Mouse (Mus musculus) limb, embryonic 15.5 days (tissue): ENCODE measurements around the gene Erich4. TPM values are rescaled to one million over a fixed set of nuclear protein-coding genes. Genes with fewer than 3 reads are reported as not detected.
"Not testable (repeated sequence)": the region's sequence is repeated elsewhere in the genome, so short reads cannot be mapped to it uniquely, and the experiment has no call there.

Experiments
- ATAC-seq: fragments of 200-750 bp; cut with Nextera tagmentation; 2 replicates; pipeline ENCODE4 v1.8.0; 2017; ENCODE audit warnings: low read depth, moderate TSS enrichment; ENCODE audit not compliant: insufficient number of reproducible peaks, low FRiP score, low TSS enrichment
- H3K27ac ChIP-seq: fragments of 300-500 bp; sonication (generic); 2 replicates; pipeline ENCODE4 v1.5.1; 2015; ENCODE audit warnings: moderate library complexity, mild to moderate bottlenecking, inconsistent platforms
- H3K27me3 ChIP-seq: fragments of 300-500 bp; sonication (generic); 2 replicates; pipeline ENCODE4 v1.6.1; 2015; ENCODE audit warnings: inconsistent platforms
- H3K36me3 ChIP-seq: fragments of 300-500 bp; sonication (generic); 2 replicates; pipeline ENCODE4 v1.6.1; 2015; ENCODE audit warnings: inconsistent platforms
- H3K4me1 ChIP-seq: fragments of 300-500 bp; sonication (generic); 2 replicates; pipeline ENCODE4 v1.6.1; 2015; ENCODE audit warnings: inconsistent platforms
- H3K4me2 ChIP-seq: fragments of 300-500 bp; sonication (generic); 2 replicates; pipeline ENCODE4 v1.6.1; 2015; ENCODE audit warnings: mild to moderate bottlenecking, inconsistent platforms
- H3K4me3 ChIP-seq: fragments of 300-500 bp; sonication (generic); 2 replicates; pipeline ENCODE4 v1.5.1; 2015; ENCODE audit warnings: mild to moderate bottlenecking, inconsistent platforms
- H3K9ac ChIP-seq: fragments of 300-500 bp; sonication (generic); 2 replicates; pipeline ENCODE4 v1.6.1; 2015; ENCODE audit warnings: inconsistent platforms
- H3K9me3 ChIP-seq: fragments of 300-500 bp; sonication (generic); 2 replicates; pipeline ENCODE4 v1.6.1; 2016; ENCODE audit warnings: inconsistent platforms
- WGBS: fragments of 180-500 bp; shearing (Covaris S2); methylation state at CpG from one replicate; pipeline ENCODE4 v1.1.7; 2015; 5-methylcytosine and 5-hydroxymethylcytosine counted together
- polyA plus RNA-seq: library from polyadenylated mRNA; unstranded; fragments of >200 nt; fragmentation: Nextera tagmentation; extraction: Ambion mirVana; gene quantifications from 2 replicates; pipeline ENCODE4 v1.2.1, GENCODE M21; 2015

Gene Erich4
- polyA plus RNA-seq, 1 experiment from 2014 or later: not detected

GRCm38 (mm10) chr7:25600666-25601065 is 15.0 kb downstream of the Erich4 start:
- Histone ChIP-seq H3K4me1 (no peaks in the 10 kb centered on the region), H3K36me3 (no peaks in the 10 kb centered on the region), H3K27me3 (no peaks in the 10 kb centered on the region), H3K27ac (no peak overlapping the region), H3K9me3 (no peaks in the 10 kb centered on the region), H3K4me3 (no peak overlapping the region), H3K9ac (no peak overlapping the region), H3K4me2 (no peak overlapping the region)
- 84% methylated on average over 11 of the region's 11 CpGs for WGBS
- ATAC-seq: no peak

- WGBS: 12% methylated on average over 10 of the region's 10 CpGs
- no peak; the same call in 1 of the 2 replicates for ATAC-seq
- H3K27ac ChIP-seq: no peak overlapping the region
- no peaks in the 10 kb centered on the region for H3K36me3 ChIP-seq
- H3K4me1 ChIP-seq: no peaks in the 10 kb centered on the region
- no peak overlapping the region for H3K4me3 ChIP-seq
- H3K9ac ChIP-seq: no peak overlapping the region
- H3K27me3 ChIP-seq: no peaks in the 10 kb centered on the region
- H3K4me2 ChIP-seq: no peak overlapping the region
- no peaks in the 10 kb centered on the region for H3K9me3 ChIP-seq
These were observed 16.0 kb downstream of the Erich4 start for GRCm38 (mm10) chr7:25599663-25600062.

GRCm38 (mm10) chr7:25593859-25594258 is 21.8 kb downstream of the Erich4 start:
- WGBS: 72% methylated on average over 3 of the region's 3 CpGs
- H3K4me1 ChIP-seq: no peaks in the 10 kb centered on the region

GRCm38 (mm10) chr7:25591226-25591625 is 24.5 kb downstream of the Erich4 start:
- Histone ChIP-seq H3K27ac (no peak overlapping the region), H3K4me2 (no peak overlapping the region), H3K4me3 (no peak overlapping the region), H3K36me3 (no peaks in the 10 kb centered on the region), H3K9me3 (no peaks in the 10 kb centered on the region), H3K4me1 (no peaks in the 10 kb centered on the region), H3K27me3 (no peaks in the 10 kb centered on the region), H3K9ac (no peak overlapping the region)
- ATAC-seq: no peak
- 81% methylated on average over 2 of the region's 2 CpGs for WGBS

More at GRCm38 (mm10) chr7:25593859-25594258, 21.8 kb downstream of the Erich4 start:
- Histone ChIP-seq H3K4me3 (no peak overlapping the region), H3K9ac (no peak overlapping the region), H3K27me3 (no peaks in the 10 kb centered on the region), H3K9me3 (no peaks in the 10 kb centered on the region), H3K4me2 (no peak overlapping the region), H3K27ac (no peak overlapping the region), H3K36me3 (no peaks in the 10 kb centered on the region)
- ATAC-seq: no peak

GRCm38 (mm10) chr7:25585351-25586204 is 30.1 kb downstream of the Erich4 start:
- WGBS: 75% methylated on average over 9 of the region's 9 CpGs
- ATAC-seq: no peak

GRCm38 (mm10) chr7:25584651-25585050 is 31.0 kb downstream of the Erich4 start:
- no peak overlapping the region for H3K4me2 ChIP-seq
- H3K9ac ChIP-seq: no peak overlapping the region
- no peak for ATAC-seq
- H3K4me3 ChIP-seq: no peak overlapping the region
- WGBS: 83% methylated on average over 5 of the region's 5 CpGs
- H3K4me1 ChIP-seq: no peaks in the 10 kb centered on the region
- H3K27ac ChIP-seq: no peak overlapping the region
- no peaks in the 10 kb centered on the region for H3K36me3 ChIP-seq
- no peaks in the 10 kb centered on the region for H3K27me3 ChIP-seq
- no peaks in the 10 kb centered on the region for H3K9me3 ChIP-seq

More at GRCm38 (mm10) chr7:25585351-25586204, 30.1 kb downstream of the Erich4 start:
- no peak overlapping the region for H3K27ac ChIP-seq
- no peaks in the 10 kb centered on the region for H3K27me3 ChIP-seq
- H3K9ac ChIP-seq: no peak overlapping the region
- no peaks in the 10 kb centered on the region for H3K4me1 ChIP-seq
- H3K4me3 ChIP-seq: no peak overlapping the region
- no peak overlapping the region for H3K4me2 ChIP-seq
- no peaks in the 10 kb centered on the region for H3K9me3 ChIP-seq
- no peaks in the 10 kb centered on the region for H3K36me3 ChIP-seq

GRCm38 (mm10) chr7:25582301-25582810 is 33.3 kb downstream of the Erich4 start:
- Histone ChIP-seq H3K27me3 (no peaks in the 10 kb centered on the region), H3K9ac (no peak overlapping the region), H3K9me3 (no peaks in the 10 kb centered on the region), H3K27ac (no peak overlapping the region), H3K36me3 (no peaks in the 10 kb centered on the region), H3K4me3 (no peak overlapping the region), H3K4me2 (no peak overlapping the region), H3K4me1 (no peaks in the 10 kb centered on the region)
- 87% methylated on average over 15 of the region's 15 CpGs for WGBS
- no peak for ATAC-seq

- ATAC-seq: no peak
- WGBS: 80% methylated on average over 10 of the region's 10 CpGs
- Histone ChIP-seq H3K4me1 (no peaks in the 10 kb centered on the region; the same call in 1 of the 2 replicates), H3K36me3 (no peaks in the 10 kb centered on the region), H3K4me3 (no peak overlapping the region), H3K27me3 (no peaks in the 10 kb centered on the region), H3K4me2 (no peak overlapping the region), H3K27ac (no peak overlapping the region), H3K9ac (no peak overlapping the region), H3K9me3 (no peaks in the 10 kb centered on the region)
These were observed 36.3 kb downstream of the Erich4 start for GRCm38 (mm10) chr7:25579441-25579840.

- H3K27me3 ChIP-seq, H3K9ac ChIP-seq, ATAC-seq, H3K4me3 ChIP-seq, H3K4me1 ChIP-seq, H3K36me3 ChIP-seq, H3K9me3 ChIP-seq, H3K4me2 ChIP-seq: not testable (repeated sequence)
- peak overlapping the region; percentile 76 for H3K27ac ChIP-seq
- 63% methylated on average over 13 of the region's 14 CpGs for WGBS
These were observed 38.8 kb downstream of the Erich4 start for GRCm38 (mm10) chr7:25576793-25577437.

GRCm38 (mm10) chr7:25576308-25576707 is 39.4 kb downstream of the Erich4 start:
- not testable (repeated sequence) for H3K4me2 ChIP-seq, H3K27me3 ChIP-seq, H3K9me3 ChIP-seq, H3K4me1 ChIP-seq, H3K4me3 ChIP-seq, H3K36me3 ChIP-seq, H3K9ac ChIP-seq
- WGBS: 29% methylated on average over 6 of the region's 6 CpGs
- ATAC-seq: 0 out of 2 replicates have a peak, but pooled peaks have one; percentile 52
- H3K27ac ChIP-seq: peak overlapping the region; percentile 76

GRCm38 (mm10) chr7:25575870-25576269 is 39.8 kb downstream of the Erich4 start:
- Histone ChIP-seq H3K27ac (peak overlapping the region; percentile 76), H3K9me3 (no peaks in the 10 kb centered on the region), H3K27me3 (no peaks in the 10 kb centered on the region), H3K36me3 (no peaks in the 10 kb centered on the region), H3K4me1 (no peaks in the 10 kb centered on the region; the same call in 1 of the 2 replicates), H3K9ac (no peak overlapping the region), H3K4me2 (no peak overlapping the region), H3K4me3 (no peak overlapping the region)
- ATAC-seq: no peak
- 16% methylated on average over 8 of the region's 8 CpGs for WGBS

GRCm38 (mm10) chr7:25575105-25575504 is 40.6 kb downstream of the Erich4 start:
- H3K27ac ChIP-seq: peak overlapping the region; percentile 76
- no peak overlapping the region for H3K4me2 ChIP-seq
- H3K36me3 ChIP-seq: no peaks in the 10 kb centered on the region
- WGBS: 64% methylated on average over 5 of the region's 5 CpGs
- ATAC-seq: no peak
- no peaks in the 10 kb centered on the region for H3K9me3 ChIP-seq
- H3K27me3 ChIP-seq: no peaks in the 10 kb centered on the region
- H3K4me1 ChIP-seq: no peaks in the 10 kb centered on the region; the same call in 1 of the 2 replicates
- H3K9ac ChIP-seq: no peak overlapping the region
- H3K4me3 ChIP-seq: no peak overlapping the region
